Mouse (Mus musculus): ENCODE data around the gene Lrrc74a. TPM values are rescaled to one million over a fixed set of nuclear protein-coding genes. Genes with fewer than 3 reads are reported as not detected.
A peak's percentile ranks its signal among the peaks of the same experiment; 100 is the strongest.

Lrrc74a gene
- polyA plus RNA-seq, 1 experiment from 2014 or later: not detected

DNA sequence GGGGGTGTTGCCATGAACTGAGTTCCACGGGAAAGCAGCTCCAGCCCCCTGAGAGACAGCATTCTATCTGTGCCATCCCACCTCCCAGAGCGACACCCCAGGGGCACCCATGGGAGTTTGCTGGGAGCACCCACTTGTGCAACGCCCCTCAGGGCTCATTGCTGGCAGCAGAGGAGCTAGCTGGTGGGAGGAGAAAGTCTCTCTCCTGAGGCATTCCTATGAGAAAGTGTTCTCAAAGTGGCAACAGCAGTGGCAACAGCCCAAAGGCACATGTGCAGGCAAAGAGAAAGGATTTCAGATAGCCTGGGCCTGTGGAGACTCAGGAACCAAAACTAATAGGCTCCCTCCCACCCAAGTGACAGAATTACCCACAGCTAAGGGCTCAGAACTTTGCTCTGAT, 78.6 kb downstream of the Lrrc74a start:
- no peak overlapping the region for H3K4me2 ChIP-seq
- H3K27ac ChIP-seq: peak overlapping the region; percentile 80
- H3K4me3 ChIP-seq: no peak overlapping the region
- H3K36me3 ChIP-seq: no peaks in the 10 kb centered on the region
- H3K9ac ChIP-seq: peak overlapping the region; percentile 49
- 77% methylated on average over 3 of the region's 3 CpGs for WGBS
- no peaks in the 10 kb centered on the region for H3K9me3 ChIP-seq
- ATAC-seq (ENCODE audit: low FRiP score): no peak
- no peaks in the 10 kb centered on the region for H3K27me3 ChIP-seq
- peaks cover 88% of the 10 kb centered on the region for H3K4me1 ChIP-seq (replicated peaks)

Other genes with a start within 250 kb of the Lrrc74a start
- 35.1 TPM in 2 replicates for gene Vash1, start 55.7 kb upstream of the Lrrc74a start, polyA plus RNA-seq (2015; fragmentation: Nextera tagmentation; extraction: Ambion mirVana)
- 12.6 TPM in 2 replicates for gene Angel1, start 7.9 kb upstream of the Lrrc74a start, polyA plus RNA-seq (2015; fragmentation: Nextera tagmentation; extraction: Ambion mirVana)
- gene Irf2bpl, start 150.4 kb downstream of the Lrrc74a start, polyA plus RNA-seq (2015; fragmentation: Nextera tagmentation; extraction: Ambion mirVana): 66.4 and 70.0 TPM in 2 replicates
- gene Cipc, start 212.7 kb downstream of the Lrrc74a start, polyA plus RNA-seq (2015; fragmentation: Nextera tagmentation; extraction: Ambion mirVana): 44.1 and 45.4 TPM in 2 replicates

Data from hindbrain, embryonic 13.5 days (tissue).